Mouse (Mus musculus) lung, embryonic 15.5 days (tissue): ENCODE results near the gene Fscn2. TPM values are rescaled to one million over a fixed set of nuclear protein-coding genes. Genes with fewer than 3 reads are reported as not detected.

Experiments used
- ATAC-seq: fragments of 200-750 bp; cut with Nextera tagmentation; 2 replicates; pipeline ENCODE4 v1.8.0; 2017; ENCODE audit warnings: moderate number of reproducible peaks, borderline replicate concordance; ENCODE audit not compliant: low FRiP score, low TSS enrichment; ENCODE audit errors: extremely low read depth
- H3K27ac ChIP-seq: fragments of 300-500 bp; sonication (generic); 2 replicates; pipeline ENCODE4 v1.5.1; 2015; ENCODE audit warnings: moderate library complexity, mild to moderate bottlenecking, inconsistent platforms
- H3K27me3 ChIP-seq: fragments of 300-500 bp; sonication (generic); 2 replicates; pipeline ENCODE4 v1.6.1; 2015; ENCODE audit warnings: inconsistent platforms
- H3K36me3 ChIP-seq: fragments of 300-500 bp; sonication (generic); 2 replicates; pipeline ENCODE4 v1.6.1; 2015; ENCODE audit warnings: inconsistent platforms
- H3K4me1 ChIP-seq: fragments of 300-500 bp; sonication (generic); 2 replicates; pipeline ENCODE4 v1.6.1; 2015; ENCODE audit warnings: inconsistent platforms
- H3K4me2 ChIP-seq: fragments of 300-500 bp; sonication (generic); 2 replicates; pipeline ENCODE4 v1.6.1; 2015; ENCODE audit warnings: inconsistent platforms, mild to moderate bottlenecking, moderate library complexity
- H3K4me3 ChIP-seq: fragments of 300-500 bp; sonication (generic); 2 replicates; pipeline ENCODE4 v1.5.1; 2015; ENCODE audit warnings: mild to moderate bottlenecking, inconsistent platforms
- H3K9ac ChIP-seq: fragments of 300-500 bp; sonication (generic); 2 replicates; pipeline ENCODE4 v1.6.1; 2015; ENCODE audit warnings: inconsistent platforms
- H3K9me3 ChIP-seq: fragments of 300-500 bp; sonication (generic); 2 replicates; pipeline ENCODE4 v1.6.1; 2016; ENCODE audit warnings: inconsistent platforms
- WGBS: fragments of 180-500 bp; shearing (Covaris S2); methylation state at CpG from one replicate; pipeline ENCODE4 v1.1.7; 2015; 5-methylcytosine and 5-hydroxymethylcytosine counted together
- polyA plus RNA-seq: library from polyadenylated mRNA; unstranded; fragments of >200 nt; fragmentation: Nextera tagmentation; extraction: Ambion mirVana; gene quantifications from 2 replicates; pipeline ENCODE4 v1.2.1, GENCODE M21; 2015

Fscn2 gene
- polyA plus RNA-seq, 1 experiment from 2014 or later = 0.56 TPM

DNA sequence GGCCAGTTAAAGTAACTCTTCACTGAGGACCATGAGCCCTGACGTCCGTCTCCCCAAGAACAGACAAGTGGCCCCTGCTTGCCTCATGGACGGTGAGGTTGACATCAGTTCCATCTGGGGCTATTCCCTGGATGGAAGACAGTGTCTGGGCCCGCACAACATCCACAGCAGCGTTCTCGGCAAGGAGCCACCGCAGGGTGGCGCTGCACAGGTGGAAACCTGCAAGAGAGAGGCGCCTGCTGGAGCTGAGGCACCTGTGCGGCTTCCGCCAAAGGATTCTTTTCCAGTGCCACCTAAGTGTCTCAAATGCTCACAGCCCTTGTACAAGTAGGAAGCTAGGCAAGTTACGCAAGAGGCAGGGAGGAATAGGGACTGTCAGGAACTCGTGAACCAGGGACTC lies 11.7 kb downstream of the Fscn2 start:
- no peaks in the 10 kb centered on the region for H3K9me3 ChIP-seq
- 67% methylated on average over 13 of the region's 13 CpGs for WGBS
- peaks cover 21% of the 10 kb centered on the region for H3K4me1 ChIP-seq
- no peak overlapping the region for H3K9ac ChIP-seq
- H3K36me3 ChIP-seq = peaks cover 61% of the 10 kb centered on the region
- ATAC-seq = no peak
- no peaks in the 10 kb centered on the region for H3K27me3 ChIP-seq
- H3K4me3 ChIP-seq = no peak overlapping the region
- H3K4me2 ChIP-seq = no peak overlapping the region
- no peak overlapping the region for H3K27ac ChIP-seq

DNA sequence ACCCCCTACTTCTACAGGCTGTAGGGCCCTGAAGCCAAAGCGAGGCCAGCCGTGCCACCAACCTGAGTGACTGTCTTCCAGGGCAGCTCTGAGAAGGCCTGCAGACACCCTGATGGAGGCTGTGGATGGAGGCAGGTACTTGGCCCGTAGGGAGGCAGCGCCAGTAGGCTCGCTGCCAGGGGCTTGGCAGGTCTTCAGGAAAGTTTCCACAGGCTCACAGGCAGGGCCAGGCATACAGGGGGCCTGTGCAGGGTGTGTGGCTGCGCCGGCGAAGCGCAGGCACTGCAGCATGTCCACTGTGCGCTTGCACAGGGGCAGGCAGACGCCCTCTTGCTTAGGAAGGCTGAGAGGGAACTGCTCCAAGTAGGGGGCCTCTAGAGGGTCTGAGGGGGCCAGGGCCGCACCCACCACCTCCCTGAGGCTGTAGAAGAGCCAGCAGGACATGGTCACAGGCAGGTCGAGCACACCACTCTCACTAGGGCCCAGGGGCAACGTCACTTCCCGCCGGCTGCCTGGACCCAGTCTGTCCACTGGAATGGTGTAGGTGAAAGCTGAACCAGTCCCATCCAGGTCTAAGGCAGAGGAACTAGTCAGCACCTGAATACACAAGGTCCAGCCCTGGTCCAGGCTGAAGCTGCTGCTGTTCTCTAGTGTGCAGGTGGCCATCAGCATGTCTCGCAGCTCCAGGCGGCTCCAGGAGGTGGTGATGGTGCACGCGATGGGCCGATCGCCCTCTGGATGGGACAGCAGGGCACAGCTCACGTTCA lies 12.7 kb downstream of the Fscn2 start:
- no peak overlapping the region for H3K4me3 ChIP-seq
- no peaks in the 10 kb centered on the region for H3K27me3 ChIP-seq
- H3K9me3 ChIP-seq = no peaks in the 10 kb centered on the region
- 86% methylated on average over 23 of the region's 23 CpGs for WGBS
- peaks cover 61% of the 10 kb centered on the region for H3K36me3 ChIP-seq
- no peak overlapping the region for H3K27ac ChIP-seq
- peaks cover 25% of the 10 kb centered on the region for H3K4me1 ChIP-seq
- no peak for ATAC-seq
- H3K4me2 ChIP-seq = no peak overlapping the region
- H3K9ac ChIP-seq = no peak overlapping the region

DNA sequence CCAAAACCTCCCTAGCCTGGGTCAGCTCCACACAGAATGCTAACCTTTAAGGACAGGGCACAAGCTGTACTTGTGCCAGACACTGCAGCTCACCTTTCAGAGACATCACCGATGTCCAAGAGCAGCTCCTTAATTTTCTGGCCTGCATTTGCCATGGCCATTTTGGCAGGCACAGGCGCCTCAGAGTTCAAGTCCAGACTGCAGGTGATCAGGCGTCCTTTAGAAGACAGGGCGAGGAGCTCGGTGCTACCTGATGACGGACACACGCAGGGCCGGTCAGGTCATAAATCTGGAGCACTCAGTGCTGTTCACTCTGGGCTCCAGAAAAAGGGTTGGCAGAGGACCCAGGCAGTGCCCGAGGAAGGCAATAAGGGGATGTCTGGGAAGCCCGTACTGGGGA lies 14.0 kb downstream of the Fscn2 start:
- Histone ChIP-seq H3K27ac (no peak overlapping the region), H3K9ac (no peak overlapping the region), H3K4me1 (peaks cover 22% of the 10 kb centered on the region), H3K4me2 (no peak overlapping the region), H3K27me3 (no peaks in the 10 kb centered on the region), H3K4me3 (no peak overlapping the region), H3K9me3 (no peaks in the 10 kb centered on the region), H3K36me3 (peaks cover 60% of the 10 kb centered on the region)
- no peak for ATAC-seq
- WGBS = 89% methylated on average over 10 of the region's 10 CpGs

DNA sequence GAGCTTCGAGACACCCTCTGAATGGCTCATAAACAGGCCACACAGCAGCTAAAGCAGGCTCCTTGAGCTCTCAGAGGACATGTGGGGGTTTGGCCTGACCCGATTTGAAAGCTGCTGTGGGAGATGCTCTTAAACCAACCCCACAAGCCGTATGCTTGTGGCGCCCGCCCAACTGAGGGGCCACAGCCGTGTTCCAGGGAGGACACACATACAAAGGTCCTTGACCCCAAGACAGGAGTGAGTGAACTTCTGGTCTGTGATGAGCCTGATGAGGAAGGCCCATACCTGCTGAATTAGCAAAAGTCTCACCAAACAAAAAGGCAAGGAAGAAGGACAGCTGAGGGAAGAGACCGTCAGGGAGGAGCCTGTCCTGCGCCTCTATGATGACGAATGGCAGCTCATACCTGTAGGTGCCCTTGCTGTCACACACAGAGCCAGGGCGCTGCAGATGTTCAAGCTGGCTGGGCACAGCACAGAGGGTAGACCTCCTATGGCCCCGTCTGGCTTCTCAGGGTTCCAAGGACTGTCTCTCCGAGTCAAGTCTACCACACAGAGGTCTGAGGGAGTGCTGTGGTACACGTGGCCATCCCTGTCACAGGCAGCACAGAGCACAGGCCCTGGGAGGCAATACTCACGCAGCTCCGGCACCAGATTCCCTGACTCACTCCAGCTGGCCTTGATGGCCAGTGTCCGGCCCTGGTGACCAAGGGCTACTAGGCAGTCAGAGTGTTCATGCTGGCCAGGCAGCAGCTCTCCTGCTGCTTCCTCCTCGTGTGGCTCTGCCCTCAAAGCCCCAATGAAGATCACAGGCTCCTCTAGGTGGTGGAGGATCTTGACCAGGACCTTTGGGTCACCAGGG lies 15.2 kb downstream of the Fscn2 start:
- no peak overlapping the region for H3K27ac ChIP-seq
- H3K4me2 ChIP-seq = peak overlapping the region; percentile 94; the same call in 1 of the 2 replicates
- peaks cover 68% of the 10 kb centered on the region for H3K36me3 ChIP-seq
- ATAC-seq = no peak
- H3K9me3 ChIP-seq = no peaks in the 10 kb centered on the region
- no peak overlapping the region for H3K4me3 ChIP-seq
- no peaks in the 10 kb centered on the region for H3K27me3 ChIP-seq
- H3K9ac ChIP-seq = no peak overlapping the region
- H3K4me1 ChIP-seq = peaks cover 22% of the 10 kb centered on the region
- 85% methylated on average over 17 of the region's 17 CpGs for WGBS

DNA sequence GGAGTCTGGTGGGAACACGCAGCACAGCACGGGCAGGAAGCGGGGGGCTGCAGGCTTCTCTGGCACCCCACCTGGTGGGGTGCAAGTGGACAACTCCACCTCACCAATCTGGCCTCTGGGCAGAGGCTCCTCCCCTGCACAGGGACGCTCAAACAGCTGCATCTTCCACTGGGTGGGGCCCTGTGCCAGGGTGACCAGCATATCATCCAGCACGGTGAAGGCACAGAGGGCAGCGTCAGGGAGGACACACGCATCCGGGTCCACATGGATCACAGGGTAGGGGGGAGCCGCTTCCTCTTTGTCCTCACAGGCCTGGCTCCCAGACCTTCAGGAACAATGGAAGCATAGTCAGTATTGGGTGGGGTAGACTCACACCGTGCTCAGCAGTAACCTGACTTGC lies 16.0 kb downstream of the Fscn2 start:
- ATAC-seq = no peak
- H3K9me3 ChIP-seq = no peaks in the 10 kb centered on the region
- peak overlapping the region; percentile 41 for H3K27ac ChIP-seq
- 56% methylated on average over 10 of the region's 10 CpGs for WGBS
- H3K4me1 ChIP-seq = peaks cover 22% of the 10 kb centered on the region
- H3K27me3 ChIP-seq = no peaks in the 10 kb centered on the region
- peak overlapping the region; percentile 94 for H3K4me2 ChIP-seq
- H3K36me3 ChIP-seq = peaks cover 69% of the 10 kb centered on the region
- peak overlapping the region; percentile 85 for H3K4me3 ChIP-seq
- H3K9ac ChIP-seq = peak overlapping the region; percentile 68

DNA sequence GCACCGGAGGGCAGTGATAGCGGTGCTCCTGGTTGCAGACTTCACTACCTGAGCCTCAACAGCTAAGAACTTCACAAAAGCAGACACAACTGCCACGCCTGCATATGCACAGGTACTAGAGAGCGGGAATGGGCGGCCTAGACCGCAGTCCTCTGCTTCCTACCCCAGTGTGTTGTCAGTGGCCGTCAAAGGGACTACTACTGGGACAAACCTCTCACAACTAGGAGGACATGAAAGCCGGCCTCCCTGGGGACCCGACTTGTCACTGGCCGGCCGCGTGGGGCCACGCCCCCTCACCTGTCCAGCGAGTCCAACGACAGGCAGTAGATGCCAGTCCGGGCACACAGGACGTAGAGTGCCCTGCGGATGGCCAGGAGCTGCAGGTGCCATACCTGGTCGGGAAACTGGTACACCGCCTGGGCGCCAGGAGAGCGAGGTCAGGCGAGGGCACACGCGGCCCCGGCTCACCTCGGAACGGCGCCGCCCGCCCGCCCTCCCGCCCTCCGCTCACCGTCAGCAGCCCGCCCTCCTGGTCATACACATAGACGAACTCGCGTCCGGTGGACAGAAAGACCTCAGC lies 16.8 kb downstream of the Fscn2 start:
- H3K36me3 ChIP-seq = peaks cover 69% of the 10 kb centered on the region

DNA sequence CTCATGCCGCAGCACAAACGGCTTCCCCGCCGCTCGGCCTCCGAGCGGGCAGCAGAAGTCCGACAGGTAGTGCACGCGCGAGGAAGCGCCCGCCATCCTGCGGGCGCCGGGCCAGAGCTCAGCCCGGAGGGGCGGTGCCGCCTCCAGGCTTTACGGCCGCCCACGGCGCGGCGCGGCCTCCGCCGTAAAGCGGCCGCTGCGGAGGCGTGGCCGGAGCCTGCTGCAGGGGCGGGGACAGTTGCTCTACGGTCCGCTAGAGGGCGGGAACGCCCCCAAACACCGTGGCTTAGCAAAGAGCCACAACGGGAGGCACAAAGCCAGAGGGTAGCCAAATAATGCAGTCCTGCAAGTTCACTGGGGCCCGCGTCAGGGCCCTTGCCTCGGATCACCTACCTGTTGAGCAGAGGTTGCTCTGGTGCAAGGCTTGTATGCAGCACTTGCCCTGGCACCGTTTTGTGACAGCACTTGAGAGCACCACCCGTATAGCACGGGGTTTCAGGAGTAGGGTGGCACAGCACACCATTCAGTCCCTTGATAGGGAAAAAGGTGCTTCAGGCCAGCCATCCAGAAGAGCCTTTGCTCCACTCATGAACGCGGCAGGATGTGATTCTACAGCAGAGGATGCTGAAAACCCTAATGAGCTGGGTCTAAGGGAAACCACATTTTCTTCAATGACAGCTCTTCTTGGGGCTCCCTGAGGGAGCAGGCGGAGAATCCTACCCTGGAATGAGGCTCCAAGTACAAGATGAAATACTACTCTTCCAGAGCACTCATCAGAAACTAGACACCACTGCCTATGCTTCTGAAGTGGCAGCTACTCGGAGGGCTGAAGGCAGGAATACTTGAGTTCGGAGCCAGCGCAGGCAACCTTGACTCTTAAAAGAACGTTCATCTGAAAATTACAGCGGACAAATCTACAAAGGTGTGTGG lies 17.5 kb downstream of the Fscn2 start, which contains the start of gene Faap100:
Gene Faap100, minus strand, starts transcription at position 154 of the 930 bp plus-strand sequence.
- Histone ChIP-seq H3K4me3 (peak within 1 kb of the TSS; percentile 85), H3K4me2 (peak within 1 kb of the TSS; percentile 94), H3K4me1 (peaks cover 22% of the 10 kb centered on the region), H3K9ac (peak within 1 kb of the TSS; percentile 68), H3K27ac (peak within 1 kb of the TSS; percentile 71), H3K36me3 (peaks cover 69% of the 10 kb centered on the region), H3K9me3 (no peaks in the 10 kb centered on the region), H3K27me3 (no peaks in the 10 kb centered on the region)
- ATAC-seq = peak; percentile 87
- WGBS = 7% methylated on average over 48 of the region's 54 CpGs

More for the DNA sequence above, 16.8 kb downstream of the Fscn2 start:
- peak overlapping the region; percentile 85 for H3K4me3 ChIP-seq
- peak overlapping the region; percentile 41; the same call in 1 of the 2 replicates for H3K27ac ChIP-seq
- whole genome bisulfite sequencing = 2% methylated on average over 40 of the region's 40 CpGs
- peak overlapping the region; percentile 68 for H3K9ac ChIP-seq
- no peaks in the 10 kb centered on the region for H3K9me3 ChIP-seq
- no peaks in the 10 kb centered on the region for H3K27me3 ChIP-seq
- ATAC-seq = peak; percentile 37
- peak overlapping the region; percentile 94 for H3K4me2 ChIP-seq
- H3K4me1 ChIP-seq = peaks cover 22% of the 10 kb centered on the region

DNA sequence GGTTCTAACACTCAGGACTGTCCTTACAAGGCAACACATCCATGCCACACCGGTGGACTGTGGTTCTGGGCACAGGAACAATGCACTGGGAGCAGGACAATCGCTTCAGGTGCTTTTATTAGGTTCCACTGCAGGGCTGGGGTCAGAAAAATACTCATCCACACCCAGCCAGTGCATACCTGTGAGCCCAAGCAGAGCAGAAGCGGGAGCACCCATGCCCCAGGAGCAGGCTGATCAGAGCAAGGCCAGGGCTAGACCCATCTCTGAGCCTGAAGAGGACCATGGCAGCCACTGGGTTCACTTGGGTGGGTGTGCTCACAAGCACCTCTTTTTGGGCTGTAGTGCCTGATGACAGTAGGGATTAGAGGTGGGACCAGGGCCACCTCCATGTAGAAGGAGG lies 18.9 kb downstream of the Fscn2 start:
- Histone ChIP-seq H3K4me3 (no peak overlapping the region), H3K27ac (no peak overlapping the region), H3K36me3 (peaks cover 69% of the 10 kb centered on the region), H3K4me1 (peaks cover 22% of the 10 kb centered on the region), H3K4me2 (no peak overlapping the region), H3K9me3 (no peaks in the 10 kb centered on the region), H3K9ac (no peak overlapping the region; the same call in 1 of the 2 replicates), H3K27me3 (no peaks in the 10 kb centered on the region)
- WGBS = 100% methylated on average over 3 of the region's 3 CpGs
- ATAC-seq = no peak

DNA sequence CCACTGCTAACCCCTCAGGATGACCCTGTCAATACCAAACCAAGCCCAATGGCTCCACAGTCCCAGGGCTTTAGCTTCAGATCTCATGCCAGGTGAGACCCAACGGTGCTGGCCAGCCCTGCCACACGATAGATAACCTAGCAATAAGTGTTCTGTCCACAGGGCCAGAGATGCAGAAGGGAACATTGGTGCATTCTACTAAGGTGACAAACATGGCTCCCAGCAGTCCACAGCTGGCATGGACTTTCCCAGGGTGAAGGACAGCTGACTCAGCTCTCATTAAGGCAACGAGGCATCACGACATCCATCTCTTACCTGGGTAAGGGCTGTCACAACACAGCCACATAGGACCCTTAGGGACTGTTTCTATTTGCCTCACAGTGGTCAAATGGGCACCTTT lies 19.8 kb downstream of the Fscn2 start:
- peaks cover 67% of the 10 kb centered on the region for H3K36me3 ChIP-seq

DNA sequence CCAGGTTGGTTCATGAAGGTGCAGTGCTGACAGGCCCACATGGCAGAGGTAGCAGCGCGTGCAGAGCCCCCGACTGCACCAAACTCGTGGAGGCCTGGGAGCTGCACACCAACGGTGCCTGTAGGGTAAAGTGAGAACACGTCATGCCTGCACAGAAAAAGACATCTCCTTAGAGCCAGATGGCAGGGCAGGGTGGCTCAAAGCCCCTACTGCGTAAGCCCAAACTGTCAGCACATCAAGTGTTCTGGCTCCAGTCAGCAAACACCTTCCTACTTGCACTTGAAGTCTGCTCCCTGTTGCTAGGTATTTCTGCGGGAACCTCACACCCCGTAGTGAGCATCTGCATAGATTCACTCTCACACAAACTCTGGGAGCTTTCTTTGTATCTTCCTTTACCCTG lies 21.2 kb downstream of the Fscn2 start:
- H3K27me3 ChIP-seq = no peaks in the 10 kb centered on the region

More for the DNA sequence above, 19.8 kb downstream of the Fscn2 start:
- no peak for ATAC-seq
- WGBS = 91% methylated on average over 4 of the region's 4 CpGs
- Histone ChIP-seq H3K27me3 (no peaks in the 10 kb centered on the region), H3K9me3 (no peaks in the 10 kb centered on the region), H3K4me2 (no peak overlapping the region), H3K4me1 (peaks cover 22% of the 10 kb centered on the region), H3K9ac (no peak overlapping the region), H3K4me3 (no peak overlapping the region), H3K27ac (no peak overlapping the region)

DNA sequence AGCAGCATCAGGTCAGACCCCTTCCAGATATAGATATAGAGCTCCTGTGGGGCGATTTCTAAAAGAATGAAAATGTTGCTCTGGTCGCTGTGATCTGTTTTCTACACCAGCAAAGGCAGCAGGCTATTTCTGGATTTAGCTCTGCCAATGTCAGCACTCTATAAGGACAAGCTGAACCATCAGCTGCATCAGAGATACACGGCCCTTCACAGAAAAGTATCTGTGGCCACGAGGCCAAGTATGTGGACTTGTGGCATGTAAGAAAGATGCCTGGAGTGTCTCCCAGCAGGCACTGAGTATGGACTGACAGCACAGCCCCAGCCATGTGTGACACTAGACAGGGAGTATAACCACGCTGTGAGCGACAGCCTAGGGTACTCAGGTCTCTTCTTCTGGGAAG lies 25.3 kb downstream of the Fscn2 start:
- peaks cover 77% of the 10 kb centered on the region for H3K36me3 ChIP-seq
- WGBS = 91% methylated on average over 6 of the region's 6 CpGs
- no peak overlapping the region for H3K27ac ChIP-seq
- no peak for ATAC-seq
- H3K4me2 ChIP-seq = no peak overlapping the region
- no peaks in the 10 kb centered on the region for H3K27me3 ChIP-seq
- no peaks in the 10 kb centered on the region for H3K9me3 ChIP-seq
- H3K4me1 ChIP-seq = no peaks in the 10 kb centered on the region
- H3K9ac ChIP-seq = no peak overlapping the region
- H3K4me3 ChIP-seq = no peak overlapping the region

More for the DNA sequence above, 21.2 kb downstream of the Fscn2 start:
- Histone ChIP-seq H3K9ac (no peak overlapping the region), H3K36me3 (peaks cover 71% of the 10 kb centered on the region), H3K9me3 (no peaks in the 10 kb centered on the region), H3K4me2 (no peak overlapping the region), H3K4me3 (no peak overlapping the region), H3K27ac (no peak overlapping the region), H3K4me1 (peaks cover 14% of the 10 kb centered on the region)
- 89% methylated on average over 9 of the region's 9 CpGs for WGBS
- ATAC-seq = no peak
